Mouse (Mus musculus) liver, embryonic 13.5 days (tissue): ENCODE data around the gene Idi1. TPM values are rescaled to one million over a fixed set of nuclear protein-coding genes. Genes with fewer than 3 reads are reported as not detected.
"Not testable (repeated sequence)": the region's sequence is repeated elsewhere in the genome, so short reads cannot be mapped to it uniquely, and the experiment has no call there.

Source experiments
- ATAC-seq: fragments of 200-750 bp; cut with Nextera tagmentation; 2 replicates; pipeline ENCODE4 v1.8.0; 2017; ENCODE audit warnings: low read depth, mild to moderate bottlenecking, moderate number of reproducible peaks, moderate library complexity
- DNase-seq: peaks from one replicate; pipeline ENCODE4 v3.0.0; 2022
- H3K27ac ChIP-seq: fragments of 300-500 bp; sonication (generic); 2 replicates; pipeline ENCODE4 v1.5.1; 2015; ENCODE audit warnings: moderate library complexity, mild to moderate bottlenecking, inconsistent platforms
- H3K27me3 ChIP-seq: fragments of 300-500 bp; sonication (generic); 2 replicates; pipeline ENCODE4 v1.6.1; 2015; ENCODE audit warnings: mild to moderate bottlenecking, inconsistent platforms
- H3K36me3 ChIP-seq: fragments of 300-500 bp; sonication (generic); 2 replicates; pipeline ENCODE4 v1.6.1; 2015; ENCODE audit warnings: mild to moderate bottlenecking, inconsistent platforms
- H3K4me1 ChIP-seq: fragments of 300-500 bp; sonication (generic); replicated peaks from 2 replicates; pipeline ENCODE4 v1.6.1; 2015; ENCODE audit warnings: inconsistent platforms
- H3K4me2 ChIP-seq: fragments of 300-500 bp; sonication (generic); 2 replicates; pipeline ENCODE4 v1.6.1; 2015; ENCODE audit warnings: inconsistent platforms, mild to moderate bottlenecking, moderate library complexity
- H3K4me3 ChIP-seq: fragments of 300-500 bp; sonication (generic); replicated peaks from 2 replicates; pipeline ENCODE4 v1.5.1; 2015; ENCODE audit warnings: mild to moderate bottlenecking, inconsistent platforms
- H3K9ac ChIP-seq: fragments of 300-500 bp; sonication (generic); 2 replicates; pipeline ENCODE4 v1.6.1; 2015; ENCODE audit warnings: mild to moderate bottlenecking, inconsistent platforms
- H3K9me3 ChIP-seq: fragments of 300-500 bp; sonication (generic); replicated peaks from 2 replicates; pipeline ENCODE4 v1.6.1; 2016; ENCODE audit warnings: inconsistent platforms
- WGBS: fragments of 180-500 bp; shearing (Covaris S2); methylation state at CpG from one replicate; pipeline ENCODE4 v1.1.7; 2015; ENCODE audit not compliant: insufficient replicate concordance; 5-methylcytosine and 5-hydroxymethylcytosine counted together
- microRNA-seq: library from miRNA; unstranded; fragments of <30 nt; microRNA quantifications from one replicate; pipeline ENCODE4, GENCODE M21; 2016
- polyA plus RNA-seq: library from polyadenylated mRNA; unstranded; fragments of >200 nt; fragmentation: Nextera tagmentation; extraction: Ambion mirVana; gene quantifications from 2 replicates; pipeline ENCODE4 v1.2.1, GENCODE M21; 2015

Gene Idi1
- polyA plus RNA-seq, 1 experiment from 2014 or later: 78.9 TPM

DNA sequence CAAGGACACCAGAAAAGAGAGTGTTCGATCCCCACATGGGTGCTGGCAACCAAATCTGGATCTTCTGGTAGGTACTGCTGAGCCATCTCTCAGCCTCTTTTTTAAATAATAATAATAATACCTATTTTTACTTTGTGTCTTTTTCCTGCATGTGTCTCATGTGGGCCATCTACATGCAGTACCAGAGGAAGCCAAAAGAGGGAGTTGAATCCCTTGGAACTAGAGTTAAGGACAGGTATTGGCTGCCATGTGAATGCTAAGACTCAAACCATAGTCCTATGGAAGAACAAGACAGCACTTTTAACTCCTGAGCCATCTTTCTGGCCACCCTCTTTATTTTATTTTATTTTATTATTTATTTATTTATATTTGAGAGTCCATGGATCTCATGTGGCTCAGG, 3.3 kb downstream of the Idi1 start:
- 82% methylated on average over 1 of the region's 1 CpGs for WGBS

DNA sequence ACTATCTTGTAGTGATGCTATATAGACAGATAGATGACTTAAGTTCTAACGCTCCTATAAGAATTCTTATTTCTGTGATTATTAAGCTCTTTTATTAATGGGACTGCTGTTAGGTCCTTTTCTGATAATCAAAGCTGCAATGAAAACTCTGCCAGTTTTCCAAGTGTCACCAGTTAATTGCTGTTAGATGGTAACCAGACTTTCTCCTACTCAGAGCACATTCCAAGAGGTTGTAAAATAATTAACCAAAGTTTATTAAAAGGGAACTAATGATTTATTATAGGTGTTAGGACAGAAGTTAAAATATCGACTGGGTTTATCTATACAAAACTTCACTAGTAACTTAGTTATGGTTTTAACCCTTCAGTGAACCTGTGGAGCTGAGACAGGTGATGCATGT, 20.7 kb downstream of the Idi1 start:
- H3K4me1 ChIP-seq, H3K27ac ChIP-seq, H3K36me3 ChIP-seq, H3K4me3 ChIP-seq, DNase-seq, H3K4me2 ChIP-seq, H3K27me3 ChIP-seq, ATAC-seq, H3K9me3 ChIP-seq, H3K9ac ChIP-seq: not testable (repeated sequence)
- WGBS: 67% methylated on average over 2 of the region's 2 CpGs

More for the DNA sequence above, 3.3 kb downstream of the Idi1 start:
- DNase-seq: peak; percentile 37
- Histone ChIP-seq H3K27ac (no peak overlapping the region), H3K9ac (no peak overlapping the region), H3K4me2 (no peak overlapping the region), H3K4me1 (peaks cover 15% of the 10 kb centered on the region), H3K27me3 (no peaks in the 10 kb centered on the region), H3K36me3 (peaks cover 32% of the 10 kb centered on the region), H3K4me3 (no peak overlapping the region), H3K9me3 (no peaks in the 10 kb centered on the region)
- no peak for ATAC-seq

DNA sequence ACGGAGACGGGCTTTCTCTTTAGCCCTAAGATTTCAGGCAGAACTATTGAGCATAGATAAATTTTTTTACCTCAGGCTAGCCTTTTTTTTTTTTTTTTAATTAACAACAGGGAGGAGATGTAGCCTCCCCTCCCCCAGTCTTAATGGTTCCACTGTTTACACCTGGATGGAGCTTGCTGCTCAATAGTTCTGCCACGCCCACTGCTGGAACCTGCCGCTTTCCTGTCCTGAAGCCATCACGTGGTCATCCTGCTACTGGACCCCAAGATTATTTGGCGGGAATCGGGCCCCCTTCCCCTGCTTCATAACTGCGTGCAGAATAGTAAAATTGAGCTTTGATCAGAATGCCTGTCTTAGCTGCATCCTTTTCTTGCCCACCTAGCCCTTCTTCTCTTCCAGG, 28.6 kb downstream of the Idi1 start:
- not testable (repeated sequence) for DNase-seq, H3K9me3 ChIP-seq, H3K4me1 ChIP-seq, H3K4me2 ChIP-seq, H3K9ac ChIP-seq, ATAC-seq, H3K36me3 ChIP-seq, H3K4me3 ChIP-seq, H3K27ac ChIP-seq, H3K27me3 ChIP-seq
- WGBS: 75% methylated on average over 8 of the region's 8 CpGs

DNA sequence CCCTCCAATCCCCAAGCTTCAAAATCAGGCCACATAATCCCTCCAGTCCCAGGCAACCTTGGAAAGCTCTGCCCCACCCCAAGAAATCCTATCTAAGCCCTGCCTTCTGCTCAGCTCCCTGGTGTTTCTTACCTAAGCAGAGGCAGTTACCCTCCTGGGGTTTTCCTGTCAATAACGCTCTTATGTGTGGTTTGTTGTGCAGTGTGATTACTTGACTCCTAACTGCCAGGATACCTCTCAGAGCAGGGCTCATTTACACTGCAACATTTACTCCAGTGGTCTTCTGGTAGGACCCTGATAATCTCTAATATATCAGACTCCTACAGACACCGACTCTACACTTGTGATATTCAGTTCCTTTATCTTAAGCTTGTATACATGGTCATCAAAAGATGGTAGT, 48.2 kb downstream of the Idi1 start:
- ATAC-seq: peak; percentile 65
- Histone ChIP-seq H3K36me3 (no peaks in the 10 kb centered on the region), H3K27me3 (no peaks in the 10 kb centered on the region), H3K9me3 (no peaks in the 10 kb centered on the region), H3K4me1 (no peaks in the 10 kb centered on the region), H3K4me2 (no peak overlapping the region), H3K4me3 (no peak overlapping the region), H3K27ac (no peak overlapping the region), H3K9ac (no peak overlapping the region)
- 14% methylated on average over 2 of the region's 2 CpGs for WGBS
- no peak for DNase-seq

DNA sequence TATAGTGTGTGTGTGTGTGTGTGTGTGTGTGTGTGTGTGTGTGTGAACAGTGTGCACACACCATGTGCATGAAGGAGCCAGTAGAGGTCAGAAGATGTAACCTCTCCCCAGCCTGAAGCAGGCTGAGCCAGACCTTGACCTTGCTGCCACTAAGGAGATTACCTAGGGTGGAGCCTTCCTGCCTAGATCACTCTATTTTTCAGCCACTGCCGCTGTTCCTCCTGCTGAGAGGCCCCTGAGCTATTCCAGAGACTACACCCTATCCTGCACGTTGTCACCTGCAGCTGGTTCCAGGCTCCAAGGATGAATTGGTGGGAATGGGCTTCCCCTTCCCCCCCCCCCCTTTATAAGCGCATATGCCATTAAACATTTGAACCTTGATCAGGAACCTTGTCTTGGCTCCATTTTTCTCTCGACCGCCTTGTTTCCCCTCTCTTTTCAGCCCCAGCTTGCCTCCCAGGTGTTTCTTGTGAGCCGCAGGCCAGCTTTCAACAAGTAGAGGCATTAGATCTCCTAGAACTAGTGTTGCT, 52.4 kb downstream of the Idi1 start:
- H3K9ac ChIP-seq, H3K27me3 ChIP-seq, DNase-seq, H3K9me3 ChIP-seq, H3K27ac ChIP-seq, ATAC-seq, H3K4me1 ChIP-seq, H3K36me3 ChIP-seq, H3K4me3 ChIP-seq, H3K4me2 ChIP-seq: not testable (repeated sequence)
- WGBS: 58% methylated on average over 6 of the region's 6 CpGs

DNA sequence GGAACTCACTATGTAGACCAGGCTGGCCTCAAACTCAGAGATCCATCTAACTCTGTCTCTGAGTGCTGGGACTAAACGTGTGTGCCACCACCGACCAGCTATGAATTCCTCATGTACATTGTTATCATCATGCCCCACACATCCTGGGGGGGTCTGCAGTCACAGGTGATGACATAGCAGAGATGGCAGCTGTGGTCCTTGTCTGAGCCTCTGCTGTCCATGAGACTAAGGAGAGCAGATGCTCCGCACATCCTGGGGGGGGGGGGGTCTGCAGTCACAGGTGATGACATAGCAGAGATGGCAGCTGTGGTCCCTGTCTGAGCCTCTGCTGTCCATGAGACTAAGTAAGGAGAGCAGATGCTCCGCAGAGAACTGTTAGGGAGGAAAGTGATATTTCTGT, 55.8 kb downstream of the Idi1 start:
- 0 out of 2 replicates have a peak, but pooled peaks have one; percentile 17 for ATAC-seq
- not testable (repeated sequence) for H3K4me3 ChIP-seq, H3K4me2 ChIP-seq, H3K4me1 ChIP-seq, H3K27me3 ChIP-seq, H3K9me3 ChIP-seq, H3K27ac ChIP-seq, H3K9ac ChIP-seq, H3K36me3 ChIP-seq, DNase-seq
- 43% methylated on average over 4 of the region's 4 CpGs for WGBS

DNA sequence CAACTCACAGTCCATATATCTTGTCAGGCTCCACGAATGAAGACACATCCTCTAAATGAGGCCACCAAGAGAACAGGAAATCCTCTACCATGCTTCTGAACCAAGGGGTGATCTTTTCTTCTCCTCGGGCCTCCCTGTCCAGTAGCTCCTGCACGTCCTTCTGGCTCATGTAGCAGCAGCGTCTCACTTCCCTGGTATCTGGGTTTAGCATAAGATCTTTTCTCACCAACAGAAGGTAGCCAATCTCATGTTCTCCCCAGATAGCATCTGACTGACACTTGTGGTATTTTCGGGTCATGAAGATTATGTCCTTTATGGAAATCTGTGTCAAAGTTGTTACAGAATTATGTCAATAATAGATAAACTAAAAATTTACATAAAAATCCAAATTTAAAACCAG, 56.4 kb downstream of the Idi1 start:
- not testable (repeated sequence) for H3K4me2 ChIP-seq, ATAC-seq, H3K9ac ChIP-seq, DNase-seq, H3K27me3 ChIP-seq, H3K9me3 ChIP-seq, H3K4me1 ChIP-seq, H3K4me3 ChIP-seq, H3K36me3 ChIP-seq, H3K27ac ChIP-seq
- WGBS: 0% methylated on average over 1 of the region's 5 CpGs

Small RNAs within 50 kb of the gene (microRNA-seq; reads per million reads assigned to microRNA genes)
- not detected for gene Gm22750

Other genes with a start within 250 kb of the Idi1 start
- gene Wdr37, start 13.6 kb upstream of the Idi1 start, polyA plus RNA-seq: 7.8 and 9.9 TPM in 2 replicates
- gene Gm9745, start 62.7 kb downstream of the Idi1 start, polyA plus RNA-seq: not detected in 2 replicates
- not detected in 2 replicates for gene Idi2, start 67.4 kb downstream of the Idi1 start, polyA plus RNA-seq
- gene Gtpbp4, start 110.6 kb downstream of the Idi1 start, polyA plus RNA-seq: 65.5 and 70.4 TPM in 2 replicates
- 23.7 and 27.6 TPM in 2 replicates for gene Larp4b, start 208.4 kb downstream of the Idi1 start, polyA plus RNA-seq